Mouse (Mus musculus) midbrain, embryonic 16.5 days (tissue): Measurements from ENCODE around the gene Lrrn4cl. TPM values are rescaled to one million over a fixed set of nuclear protein-coding genes. Genes with fewer than 3 reads are reported as not detected.
"Not testable (repeated sequence)": the region's sequence is repeated elsewhere in the genome, so short reads cannot be mapped to it uniquely, and the experiment has no call there.

Source experiments
- ATAC-seq: fragments of 200-750 bp; cut with Nextera tagmentation; 2 replicates; pipeline ENCODE4 v1.8.0; 2017; ENCODE audit warnings: moderate TSS enrichment
- H3K27ac ChIP-seq: fragments of 300-500 bp; sonication (generic); 2 replicates; pipeline ENCODE4 v1.5.1; 2014; ENCODE audit warnings: mild to moderate bottlenecking, low read length, mixed read lengths
- H3K27me3 ChIP-seq: fragments of 300-500 bp; sonication (generic); 2 replicates; pipeline ENCODE4 v1.6.1; 2014; ENCODE audit warnings: low read depth, low read length, mixed read lengths; ENCODE audit not compliant: control insufficient read depth, insufficient read depth
- H3K36me3 ChIP-seq: fragments of 300-500 bp; sonication (generic); 2 replicates; pipeline ENCODE4 v1.6.1; 2014; ENCODE audit warnings: mild to moderate bottlenecking, low read length, moderate library complexity, mixed read lengths; ENCODE audit not compliant: control insufficient read depth, insufficient read depth
- H3K4me1 ChIP-seq: fragments of 300-500 bp; sonication (generic); 2 replicates; pipeline ENCODE4 v1.6.1; 2014; ENCODE audit warnings: mild to moderate bottlenecking, low read length, mixed read lengths; ENCODE audit not compliant: control insufficient read depth, insufficient read depth
- H3K4me2 ChIP-seq: fragments of 300-500 bp; sonication (generic); 2 replicates; pipeline ENCODE4 v1.6.1; 2014; ENCODE audit warnings: mild to moderate bottlenecking, low read length, mixed read lengths
- H3K4me3 ChIP-seq: fragments of 300-500 bp; sonication (generic); 2 replicates; pipeline ENCODE4 v1.5.1; 2014; ENCODE audit warnings: low read depth, mild to moderate bottlenecking, low read length, moderate library complexity, mixed read lengths
- H3K9ac ChIP-seq: fragments of 300-500 bp; sonication (generic); 2 replicates; pipeline ENCODE4 v1.6.1; 2014; ENCODE audit warnings: low read depth, low read length, mixed read lengths
- H3K9me3 ChIP-seq: fragments of 300-500 bp; sonication (generic); replicated peaks from 2 replicates; pipeline ENCODE4 v1.6.1; 2014; ENCODE audit warnings: mild to moderate bottlenecking, low read length, mixed read lengths; ENCODE audit not compliant: control insufficient read depth, poor library complexity, severe bottlenecking
- WGBS: fragments of 180-500 bp; shearing (Covaris S2); extraction: QIAGEN DNeasy Blood & Tissue Kit; methylation state at CpG from one replicate; pipeline ENCODE4 v1.1.7; 2014; 5-methylcytosine and 5-hydroxymethylcytosine counted together
- polyA plus RNA-seq: library from polyadenylated mRNA; unstranded; fragments of >200 nt; fragmentation: Nextera tagmentation; extraction: Ambion mirVana; gene quantifications from 2 replicates; pipeline ENCODE4 v1.2.1, GENCODE M21; 2015

The Lrrn4cl gene
- polyA plus RNA-seq, 1 experiment from 2014 or later: 0.92 TPM

DNA sequence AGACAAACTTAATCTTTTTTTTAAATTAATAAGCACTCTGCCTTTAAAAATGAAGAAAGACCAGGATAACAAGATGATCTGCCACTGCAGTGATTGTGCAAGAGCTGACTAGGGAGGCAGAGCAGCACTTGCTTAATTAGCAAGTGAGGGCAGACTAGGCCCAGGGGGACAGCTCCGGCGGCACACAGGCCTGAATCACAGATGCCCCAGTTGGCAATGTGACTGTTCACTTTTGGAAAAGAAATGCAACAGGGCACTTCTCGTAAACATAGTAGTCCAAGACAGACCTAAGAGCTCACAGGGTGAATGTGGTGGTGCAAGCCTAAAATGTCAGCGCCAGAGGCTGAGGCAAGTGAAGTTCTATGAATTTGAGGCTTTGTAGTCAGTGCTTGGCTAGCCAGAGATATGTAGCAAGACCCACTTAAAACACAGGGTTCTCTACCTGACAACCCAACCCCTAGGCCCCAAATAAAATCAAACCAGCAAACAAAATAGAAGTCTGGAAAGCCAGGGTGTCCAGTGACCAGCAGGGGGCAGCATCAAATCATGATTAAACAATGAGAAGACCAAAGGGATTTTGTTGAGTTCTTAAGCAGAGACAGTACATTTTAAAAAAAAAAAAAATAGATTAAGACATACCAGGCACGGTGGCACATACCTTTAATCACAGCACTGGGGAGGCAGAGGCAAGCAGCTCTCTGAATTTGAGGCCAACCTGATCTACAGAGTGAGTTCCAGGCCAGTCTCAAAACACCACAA lies 6.0 kb upstream of the Lrrn4cl start:
- no peak overlapping the region for H3K4me2 ChIP-seq
- ATAC-seq: no peak
- H3K9ac ChIP-seq: peak overlapping the region; percentile 39; the same call in 1 of the 2 replicates
- WGBS: 53% methylated on average over 5 of the region's 5 CpGs
- no peak overlapping the region for H3K27ac ChIP-seq
- peaks cover 11% of the 10 kb centered on the region for H3K4me1 ChIP-seq
- H3K4me3 ChIP-seq: no peak overlapping the region
- H3K27me3 ChIP-seq: no peaks in the 10 kb centered on the region
- peaks cover 28% of the 10 kb centered on the region for H3K36me3 ChIP-seq
- H3K9me3 ChIP-seq: no peaks in the 10 kb centered on the region

DNA sequence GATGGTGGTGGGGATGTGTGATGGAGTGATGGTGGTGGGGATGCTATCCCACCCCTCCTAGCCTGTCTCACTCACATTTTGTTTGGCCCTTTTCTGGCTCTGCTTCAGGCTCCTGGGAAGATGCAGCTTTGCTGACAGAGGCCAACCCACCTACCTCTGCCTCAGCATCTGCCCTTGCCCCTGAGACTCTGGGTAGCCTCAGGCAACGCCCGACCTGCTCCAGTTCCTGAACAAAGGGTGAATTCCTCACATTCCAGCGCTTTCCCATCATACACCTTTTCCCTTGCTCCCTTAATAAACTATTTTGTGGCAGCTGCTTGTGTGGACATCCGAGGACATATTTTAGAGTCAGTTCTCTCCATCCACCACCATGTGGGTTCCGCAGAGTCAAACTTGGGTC lies 2.2 kb upstream of the Lrrn4cl start:
- Histone ChIP-seq H3K9me3 (no peaks in the 10 kb centered on the region), H3K27me3 (no peaks in the 10 kb centered on the region), H3K9ac (no peak overlapping the region), H3K4me3 (no peak overlapping the region), H3K36me3 (peaks cover 25% of the 10 kb centered on the region), H3K27ac (no peak overlapping the region), H3K4me1 (0 out of 2 replicates have a peak, but pooled peaks cover 2% of the 10 kb centered on the region), H3K4me2 (no peak overlapping the region)
- 80% methylated on average over 5 of the region's 5 CpGs for WGBS
- no peak for ATAC-seq

DNA sequence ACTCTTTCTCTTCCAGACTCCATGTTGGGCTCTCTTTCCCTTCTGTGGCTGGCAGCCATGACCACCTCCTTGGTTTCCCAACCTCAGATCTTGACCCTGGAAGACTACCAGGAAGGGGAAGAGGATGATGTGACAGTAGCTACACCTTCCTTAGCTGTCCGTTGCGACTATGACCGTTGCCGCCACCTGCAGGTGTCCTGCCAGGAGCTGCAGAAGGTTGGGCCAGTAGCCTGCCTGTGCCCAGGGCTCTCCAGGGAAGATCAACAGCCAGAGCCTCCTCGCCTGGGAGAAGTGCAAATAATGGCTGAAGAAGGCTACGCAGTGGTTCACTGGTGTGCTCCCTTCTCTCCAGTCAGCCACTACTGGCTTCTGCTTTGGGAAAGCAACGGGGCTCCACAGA lies 1.1 kb downstream of the Lrrn4cl start:
- Histone ChIP-seq H3K36me3 (peaks cover 15% of the 10 kb centered on the region), H3K9ac (no peak overlapping the region), H3K9me3 (no peaks in the 10 kb centered on the region), H3K4me3 (no peak overlapping the region), H3K4me2 (no peak overlapping the region), H3K4me1 (0 out of 2 replicates have a peak, but pooled peaks cover 2% of the 10 kb centered on the region), H3K27ac (no peak overlapping the region), H3K27me3 (no peaks in the 10 kb centered on the region)
- no peak for ATAC-seq
- WGBS: 52% methylated on average over 7 of the region's 7 CpGs

DNA sequence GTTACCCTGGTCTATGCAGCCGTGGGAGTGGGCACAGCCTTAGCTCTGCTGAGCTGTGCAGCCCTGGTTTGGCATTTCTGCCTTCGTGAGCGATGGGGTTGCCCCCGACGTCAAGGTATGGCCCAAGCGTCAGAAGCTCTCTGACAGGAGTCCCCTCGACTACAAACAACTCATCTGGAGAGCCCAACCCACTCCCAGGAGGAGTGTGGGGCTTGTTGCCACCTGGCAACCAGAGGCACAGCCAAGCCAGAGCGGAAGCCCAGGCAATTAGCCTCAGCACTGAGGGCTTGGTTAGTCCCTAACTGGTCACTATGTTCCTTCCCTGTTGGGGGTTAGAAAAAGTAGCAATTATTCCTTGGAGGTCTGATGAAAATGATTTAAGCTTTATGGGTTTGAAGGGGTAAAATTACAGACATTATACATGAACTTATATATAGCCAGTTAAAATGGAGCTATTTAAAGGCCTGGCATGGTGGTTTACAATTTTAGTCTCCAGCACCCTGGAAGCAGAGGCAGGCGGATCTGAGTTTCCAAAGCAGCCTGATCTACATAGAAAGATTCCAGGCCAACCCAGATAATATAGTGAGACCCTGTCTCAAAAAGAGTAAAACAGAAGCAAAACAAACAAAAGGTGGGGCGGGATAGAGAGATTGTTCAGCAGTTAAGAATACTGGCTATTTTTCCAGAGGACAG lies 1.8 kb downstream of the Lrrn4cl start:
- no peak overlapping the region for H3K27ac ChIP-seq
- ATAC-seq: no peak
- H3K9me3 ChIP-seq: no peaks in the 10 kb centered on the region

DNA sequence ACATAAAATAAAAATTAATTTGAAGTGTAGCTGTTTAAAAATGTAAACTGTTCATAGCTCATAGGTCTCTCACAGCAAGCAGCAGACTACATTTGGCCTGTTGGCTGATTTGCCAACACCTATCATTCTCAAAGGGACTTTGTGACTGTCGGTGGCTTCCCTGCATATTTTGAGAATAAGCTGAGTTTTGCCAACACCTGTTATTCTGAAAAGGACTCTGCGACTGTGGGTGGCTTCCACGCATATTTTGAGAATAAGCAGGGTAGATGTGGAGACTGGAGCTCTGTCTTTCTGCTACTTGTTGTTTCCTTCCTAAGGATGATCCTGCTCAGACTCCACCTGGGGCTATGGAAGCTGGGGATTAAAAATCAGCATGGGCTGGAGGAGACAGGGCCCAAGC lies 2.5 kb downstream of the Lrrn4cl start:
- 89% methylated on average over 3 of the region's 3 CpGs for WGBS
- Histone ChIP-seq H3K9ac (no peak overlapping the region), H3K36me3 (peaks cover 9% of the 10 kb centered on the region), H3K27ac (no peak overlapping the region), H3K4me1 (0 out of 2 replicates have a peak, but pooled peaks cover 2% of the 10 kb centered on the region), H3K4me2 (no peak overlapping the region), H3K4me3 (no peak overlapping the region), H3K9me3 (no peaks in the 10 kb centered on the region), H3K27me3 (no peaks in the 10 kb centered on the region)
- ATAC-seq: no peak

More for the DNA sequence above, 1.8 kb downstream of the Lrrn4cl start:
- WGBS: 62% methylated on average over 10 of the region's 10 CpGs
- Histone ChIP-seq H3K4me2 (no peak overlapping the region), H3K36me3 (peaks cover 10% of the 10 kb centered on the region), H3K4me1 (0 out of 2 replicates have a peak, but pooled peaks cover 2% of the 10 kb centered on the region), H3K27me3 (no peaks in the 10 kb centered on the region), H3K9ac (no peak overlapping the region), H3K4me3 (no peak overlapping the region)

DNA sequence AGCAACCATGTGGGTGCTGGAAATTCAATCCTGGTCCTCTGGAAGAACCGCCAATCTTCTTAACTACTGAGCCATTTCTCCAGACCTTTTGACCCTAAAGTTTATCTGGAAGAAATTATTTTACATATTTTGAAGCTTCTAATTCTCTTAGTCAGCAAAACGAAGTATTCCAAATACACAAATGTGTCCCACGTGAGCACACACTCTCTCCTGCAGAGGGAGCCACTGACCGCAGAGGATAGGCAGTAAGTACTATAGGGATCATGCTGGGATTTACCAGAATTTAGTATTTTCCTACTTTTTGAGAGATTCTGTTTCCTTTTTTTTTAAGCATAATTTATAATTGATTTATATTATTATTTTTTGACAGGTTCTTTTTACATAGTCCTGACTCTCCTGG lies 7.1 kb downstream of the Lrrn4cl start:
- Histone ChIP-seq H3K4me2 (no peak overlapping the region), H3K9me3 (no peaks in the 10 kb centered on the region), H3K4me3 (no peak overlapping the region), H3K27me3 (no peaks in the 10 kb centered on the region), H3K27ac (no peak overlapping the region), H3K36me3 (no peaks in the 10 kb centered on the region), H3K4me1 (no peaks in the 10 kb centered on the region), H3K9ac (no peak overlapping the region)
- WGBS: 42% methylated on average over 4 of the region's 4 CpGs
- no peak for ATAC-seq

DNA sequence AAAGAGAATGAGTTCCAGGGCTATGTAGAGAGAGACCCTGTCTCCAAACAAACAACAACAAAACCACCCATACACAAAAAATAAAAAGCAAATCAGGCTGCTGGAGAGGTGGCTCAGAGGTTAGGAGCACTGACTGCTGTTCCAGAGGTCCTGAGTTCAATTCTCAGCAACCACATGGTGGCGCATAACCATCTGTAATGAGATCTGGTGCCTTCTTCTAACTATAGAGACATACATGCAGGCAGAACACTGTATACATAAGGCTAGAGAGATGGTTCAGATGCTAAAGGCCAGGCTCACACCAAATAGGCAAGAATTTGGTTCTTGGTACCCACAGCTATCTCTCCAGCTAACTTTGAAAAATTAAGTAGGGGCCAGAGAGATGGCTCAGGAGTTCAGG lies 8.4 kb downstream of the Lrrn4cl start:
- no peak overlapping the region for H3K4me3 ChIP-seq
- ATAC-seq: no peak
- no peak overlapping the region for H3K27ac ChIP-seq
- WGBS: 20% methylated on average over 1 of the region's 1 CpGs
- H3K4me1 ChIP-seq: no peaks in the 10 kb centered on the region
- H3K4me2 ChIP-seq: no peak overlapping the region
- no peaks in the 10 kb centered on the region for H3K27me3 ChIP-seq
- no peaks in the 10 kb centered on the region for H3K36me3 ChIP-seq
- H3K9ac ChIP-seq: no peak overlapping the region
- H3K9me3 ChIP-seq: no peaks in the 10 kb centered on the region

DNA sequence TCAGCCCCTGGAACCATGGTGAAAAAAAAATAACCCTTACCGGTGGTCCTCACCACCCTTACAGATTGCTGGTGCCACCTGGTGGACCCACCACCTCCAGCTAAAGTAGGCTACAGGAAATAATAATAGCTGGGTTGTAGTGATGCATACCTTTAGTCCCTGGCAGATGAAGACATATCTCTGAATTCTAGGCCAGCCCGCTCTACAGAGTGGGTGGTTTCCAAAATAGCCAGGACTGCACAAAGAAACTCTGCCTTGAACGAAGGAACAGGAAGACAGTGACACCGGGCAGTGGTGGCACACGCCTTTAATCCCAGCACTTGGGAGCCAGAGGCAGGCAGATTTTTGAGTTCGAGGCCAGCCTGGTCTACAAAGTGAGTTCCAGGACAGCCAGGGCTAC lies 13.7 kb downstream of the Lrrn4cl start:
- no peaks in the 10 kb centered on the region for H3K4me1 ChIP-seq
- no peak overlapping the region for H3K4me2 ChIP-seq
- H3K27me3 ChIP-seq: no peaks in the 10 kb centered on the region
- no peak overlapping the region for H3K9ac ChIP-seq
- 89% methylated on average over 6 of the region's 6 CpGs for WGBS
- no peak for ATAC-seq
- H3K36me3 ChIP-seq: no peaks in the 10 kb centered on the region
- no peak overlapping the region for H3K4me3 ChIP-seq
- H3K27ac ChIP-seq: no peak overlapping the region
- no peaks in the 10 kb centered on the region for H3K9me3 ChIP-seq

DNA sequence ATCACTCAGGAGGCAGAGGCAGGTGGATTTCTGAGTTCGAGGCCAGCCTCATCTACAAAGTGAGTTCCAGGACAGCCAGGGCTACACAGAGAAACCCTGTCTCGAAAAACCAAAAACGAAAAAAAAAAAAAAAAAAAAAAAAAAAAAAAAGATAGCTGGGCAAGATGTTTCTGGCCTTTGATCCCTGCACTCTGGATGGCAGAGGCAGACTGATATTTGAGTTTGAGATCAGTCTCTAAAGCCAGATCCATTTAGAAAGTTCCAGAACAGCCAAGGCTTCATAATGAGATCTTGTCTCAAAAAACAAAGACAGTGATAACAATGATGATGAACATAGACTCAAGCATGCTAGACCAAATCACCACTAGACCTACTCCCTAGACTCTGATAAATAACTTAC lies 19.8 kb downstream of the Lrrn4cl start:
- H3K4me1 ChIP-seq: peaks cover 12% of the 10 kb centered on the region
- WGBS: 76% methylated on average over 3 of the region's 3 CpGs
- not testable (repeated sequence) for H3K36me3 ChIP-seq, H3K27me3 ChIP-seq, H3K27ac ChIP-seq, ATAC-seq, H3K4me2 ChIP-seq, H3K9ac ChIP-seq, H3K9me3 ChIP-seq
- peak overlapping the region; percentile 88 for H3K4me3 ChIP-seq
